Mouse (Mus musculus) cortical plate, adult 2 months (tissue): Measurements from ENCODE around the gene Mff.

Source experiments
- CTCF ChIP-seq: fragments of 200-500 bp; IDR thresholded peaks from 2 replicates; pipeline ENCODE4 v1.5.1; 2011; ENCODE audit warnings: mild to moderate bottlenecking, control low read depth, low read length; ENCODE audit not compliant: insufficient read depth; ENCODE audit errors: extremely low read depth
- POLR2A ChIP-seq: fragments of 200-500 bp; IDR thresholded peaks from 2 replicates; pipeline ENCODE4 v1.6.1; 2011; ENCODE audit warnings: mild to moderate bottlenecking, low read length, control low read depth; ENCODE audit not compliant: insufficient read depth; ENCODE audit errors: extremely low read depth

- no peak for TF ChIP-seq POLR2A
- no peak for TF ChIP-seq CTCF
Observed at GRCm38 (mm10) chr1:82687931-82688330, 36.8 kb upstream of the Mff start.
